Mouse (Mus musculus): Measurements from ENCODE around the gene Scn4b. TPM values are rescaled to one million over a fixed set of nuclear protein-coding genes. Genes with fewer than 3 reads are reported as not detected.

The Scn4b gene
- polyA plus RNA-seq, 1 experiment from 2014 or later: 0.09 TPM

DNA sequence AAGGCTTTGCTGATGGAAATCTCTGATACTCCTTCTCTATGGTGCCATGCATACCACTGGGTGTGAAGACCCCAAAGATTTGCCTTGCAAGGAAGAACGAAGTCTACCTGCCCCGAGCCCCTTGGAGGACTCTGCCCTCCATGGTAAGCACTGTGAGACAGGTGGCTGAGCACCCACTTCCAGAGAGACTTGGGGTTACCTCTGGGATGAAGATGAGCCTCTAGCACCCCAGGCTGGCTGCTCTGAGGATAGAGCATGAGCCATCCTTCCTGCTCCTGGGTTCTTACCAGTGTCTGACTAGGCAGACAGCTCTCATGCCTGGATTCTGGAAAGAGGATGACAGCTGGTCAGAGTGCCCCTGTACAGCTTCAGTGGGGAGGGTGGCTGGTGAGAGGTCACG lies 8.1 kb upstream of the Scn4b start:
- DNase-seq: no peak
- Histone ChIP-seq H3K27ac (no peak overlapping the region), H3K9ac (no peak overlapping the region), H3K4me3 (replicated peaks) (no peak overlapping the region), H3K4me2 (no peak overlapping the region), H3K36me3 (no peaks in the 10 kb centered on the region), H3K4me1 (replicated peaks) (no peaks in the 10 kb centered on the region; the same call in 1 of the 2 replicates), H3K9me3 (replicated peaks) (no peaks in the 10 kb centered on the region), H3K27me3 (peaks cover 13% of the 10 kb centered on the region)
- no peak for ATAC-seq (ENCODE audit: low read depth)
- WGBS (ENCODE audit: insufficient replicate concordance): 51% methylated on average over 3 of the region's 3 CpGs

DNA sequence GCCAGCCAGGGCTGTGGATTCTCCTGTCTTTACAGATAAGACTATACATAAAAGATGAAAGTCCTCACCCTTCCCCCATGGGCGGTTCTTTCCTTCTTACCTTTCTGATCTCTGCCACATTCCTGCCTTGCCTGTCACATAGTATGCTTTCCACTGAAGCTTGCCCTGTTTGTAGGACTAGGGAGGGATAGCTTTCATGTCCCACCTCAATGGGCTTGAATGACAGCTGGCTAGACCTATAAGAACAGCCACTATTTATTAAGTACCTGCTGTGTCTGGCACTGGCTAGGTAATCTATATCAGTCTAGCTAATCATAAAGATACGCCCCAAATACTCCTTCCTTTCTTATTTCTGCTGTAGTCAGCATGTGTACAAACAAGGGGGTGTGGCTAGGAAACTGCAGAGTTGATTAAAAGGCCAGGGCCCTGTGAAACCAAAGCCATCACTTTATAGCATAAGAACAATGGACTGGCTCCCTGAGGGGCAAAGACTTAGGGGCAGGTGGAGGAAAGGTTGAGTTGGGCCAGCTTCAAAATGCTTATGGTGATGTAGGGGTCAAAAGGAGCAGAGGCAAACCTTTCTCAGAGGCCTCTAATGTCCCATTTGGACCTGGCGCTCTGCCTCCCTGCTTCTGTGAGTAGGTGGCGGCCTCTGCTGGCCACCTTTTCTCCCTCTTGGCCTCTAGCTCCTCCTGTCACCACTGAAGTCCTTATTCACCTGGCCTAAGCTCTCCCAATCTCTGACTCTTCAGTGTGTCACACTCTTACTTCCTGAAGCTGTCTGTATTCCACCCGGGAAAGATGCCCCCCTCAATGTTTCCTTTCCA lies 4.5 kb upstream of the Scn4b start:
- peaks cover 49% of the 10 kb centered on the region for H3K27me3 ChIP-seq
- no peak overlapping the region for H3K27ac ChIP-seq
- H3K4me3 ChIP-seq (replicated peaks): no peak overlapping the region
- no peak for ATAC-seq (ENCODE audit: low read depth)
- no peak overlapping the region for H3K4me2 ChIP-seq
- H3K9ac ChIP-seq: no peak overlapping the region
- no peak for DNase-seq
- H3K4me1 ChIP-seq (replicated peaks): peaks cover 19% of the 10 kb centered on the region
- H3K36me3 ChIP-seq: no peaks in the 10 kb centered on the region
- H3K9me3 ChIP-seq (replicated peaks): no peaks in the 10 kb centered on the region
- WGBS (ENCODE audit: insufficient replicate concordance): 12% methylated on average over 5 of the region's 5 CpGs

DNA sequence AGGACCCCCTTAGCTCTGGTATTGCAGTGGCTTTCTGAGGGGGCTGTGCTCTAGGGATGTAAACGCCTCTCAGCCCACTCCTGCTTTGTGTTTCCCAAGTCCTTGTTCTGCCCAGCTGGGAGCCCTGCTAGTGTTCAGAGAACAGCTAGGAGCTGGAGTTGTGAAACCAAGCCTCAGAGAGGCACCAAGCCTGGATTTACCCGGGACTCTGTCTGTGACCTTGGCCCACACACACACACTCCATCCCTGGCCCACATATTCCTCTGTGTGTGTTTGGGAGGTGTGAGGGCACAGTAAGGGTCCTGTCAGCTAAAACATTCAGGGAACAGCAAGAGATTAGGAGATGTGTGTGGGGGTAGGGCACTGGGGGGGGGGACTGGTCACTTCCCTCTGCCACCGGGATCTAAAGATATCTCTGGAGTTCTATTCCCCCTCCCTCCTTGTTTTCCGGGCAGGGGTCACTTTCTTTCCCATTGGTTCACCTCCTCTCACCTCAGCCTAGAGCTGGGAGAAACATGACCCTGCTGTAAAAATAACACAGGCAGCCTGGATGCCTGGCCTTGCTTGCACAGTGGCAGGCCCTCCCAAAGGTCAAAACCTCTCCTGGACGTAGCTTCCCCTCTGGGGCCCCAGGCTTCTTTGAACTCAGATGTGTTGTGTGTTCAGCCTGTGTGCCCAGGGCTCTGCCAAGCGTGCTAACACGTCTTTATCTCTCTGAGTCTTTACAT lies 1.6 kb upstream of the Scn4b start:
- peaks cover 19% of the 10 kb centered on the region for H3K4me1 ChIP-seq (replicated peaks)
- 13% methylated on average over 7 of the region's 7 CpGs for WGBS (ENCODE audit: insufficient replicate concordance)
- no peaks in the 10 kb centered on the region for H3K36me3 ChIP-seq
- DNase-seq (peak; percentile 6), ATAC-seq (ENCODE audit: low read depth) (peak; percentile 79)
- H3K4me3 ChIP-seq (replicated peaks): no peak overlapping the region
- no peak overlapping the region for H3K9ac ChIP-seq
- no peak overlapping the region for H3K4me2 ChIP-seq
- H3K27me3 ChIP-seq: peaks cover 77% of the 10 kb centered on the region
- H3K9me3 ChIP-seq (replicated peaks): no peaks in the 10 kb centered on the region
- H3K27ac ChIP-seq: peak overlapping the region; percentile 68

DNA sequence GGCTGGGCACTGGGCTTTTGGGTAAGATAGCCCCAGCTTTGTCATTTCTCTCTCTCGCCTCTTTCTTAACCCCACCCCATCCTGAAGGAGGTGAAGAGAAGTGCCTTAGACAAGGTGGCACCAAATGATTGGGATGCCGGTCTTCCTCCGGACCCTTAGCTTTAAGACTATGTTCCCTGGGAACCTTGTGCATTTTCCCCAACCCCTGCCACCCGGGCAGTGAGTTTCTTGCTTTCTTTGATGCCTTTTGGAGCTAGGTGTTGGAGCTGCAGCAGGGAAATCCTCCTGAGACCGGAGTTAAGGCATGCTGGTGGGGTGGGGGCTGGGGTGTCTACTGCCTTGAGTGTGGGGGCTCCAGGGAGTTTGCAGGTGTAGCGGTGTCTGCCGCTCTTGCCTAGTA lies 887 bp downstream of the Scn4b start:
- peak overlapping the region; percentile 66 for H3K4me2 ChIP-seq
- no peak for ATAC-seq (ENCODE audit: low read depth)
- no peak overlapping the region for H3K9ac ChIP-seq
- H3K27ac ChIP-seq: no peak overlapping the region
- 8% methylated on average over 7 of the region's 7 CpGs for WGBS (ENCODE audit: insufficient replicate concordance)
- H3K4me1 ChIP-seq (replicated peaks): peaks cover 19% of the 10 kb centered on the region
- peak overlapping the region; percentile 49 for H3K4me3 ChIP-seq (replicated peaks)
- H3K9me3 ChIP-seq (replicated peaks): no peaks in the 10 kb centered on the region
- no peak for DNase-seq
- H3K36me3 ChIP-seq: no peaks in the 10 kb centered on the region
- peaks cover 96% of the 10 kb centered on the region for H3K27me3 ChIP-seq

DNA sequence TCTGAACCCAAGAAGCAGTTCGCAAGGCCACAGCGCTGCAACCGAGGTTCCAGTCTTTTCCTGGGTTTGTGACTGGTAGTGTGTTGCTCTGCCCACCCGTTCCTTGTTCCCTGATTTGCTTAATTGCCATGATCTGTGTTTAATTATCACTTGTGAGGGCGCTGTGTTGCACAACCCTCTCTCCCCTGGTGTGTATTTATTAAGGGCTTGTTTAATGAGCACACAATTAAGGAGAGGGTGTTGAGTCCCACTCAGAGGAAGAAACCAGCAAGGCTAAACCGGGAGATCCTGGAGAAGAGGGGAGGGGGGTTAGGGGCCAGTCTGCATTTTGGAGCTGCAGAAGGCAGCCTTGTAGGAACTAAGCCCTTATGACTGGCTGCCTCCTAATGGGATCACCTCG lies 2.8 kb downstream of the Scn4b start:
- H3K27me3 ChIP-seq: peaks cover 97% of the 10 kb centered on the region
- ATAC-seq (ENCODE audit: low read depth) (no peak), DNase-seq (no peak)
- no peak overlapping the region for H3K4me2 ChIP-seq
- no peaks in the 10 kb centered on the region for H3K36me3 ChIP-seq
- H3K9me3 ChIP-seq (replicated peaks): no peaks in the 10 kb centered on the region
- H3K9ac ChIP-seq: no peak overlapping the region
- no peak overlapping the region for H3K27ac ChIP-seq
- WGBS (ENCODE audit: insufficient replicate concordance): 43% methylated on average over 7 of the region's 7 CpGs
- peaks cover 14% of the 10 kb centered on the region for H3K4me1 ChIP-seq (replicated peaks)
- no peak overlapping the region for H3K4me3 ChIP-seq (replicated peaks)

DNA sequence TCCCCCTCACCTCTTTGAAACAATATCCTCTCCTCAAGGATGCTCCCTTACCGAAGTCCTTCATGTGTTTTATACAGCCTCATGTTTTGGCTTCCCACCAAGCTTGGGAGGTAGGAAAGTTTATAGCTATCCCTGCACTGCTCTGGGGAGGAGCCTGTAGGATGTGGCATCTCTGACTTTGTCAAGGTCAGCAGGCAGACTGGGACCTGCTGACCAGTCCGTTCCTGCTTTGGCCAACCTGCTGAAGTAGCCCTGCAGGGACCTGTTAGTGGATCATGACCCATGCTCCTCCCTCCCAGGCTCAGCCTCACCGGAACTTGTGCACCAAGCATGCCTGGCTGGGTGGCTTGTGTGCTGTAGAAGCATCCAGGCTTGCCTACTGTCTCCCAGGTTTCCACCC lies 4.5 kb downstream of the Scn4b start:
- Histone ChIP-seq H3K27me3 (peaks cover 96% of the 10 kb centered on the region), H3K9ac (no peak overlapping the region), H3K4me3 (replicated peaks) (no peak overlapping the region), H3K4me2 (no peak overlapping the region), H3K36me3 (no peaks in the 10 kb centered on the region), H3K9me3 (replicated peaks) (no peaks in the 10 kb centered on the region), H3K4me1 (replicated peaks) (peaks cover 7% of the 10 kb centered on the region; the same call in 1 of the 2 replicates), H3K27ac (no peak overlapping the region)
- DNase-seq: no peak
- 46% methylated on average over 3 of the region's 3 CpGs for WGBS (ENCODE audit: insufficient replicate concordance)
- no peak for ATAC-seq (ENCODE audit: low read depth)

DNA sequence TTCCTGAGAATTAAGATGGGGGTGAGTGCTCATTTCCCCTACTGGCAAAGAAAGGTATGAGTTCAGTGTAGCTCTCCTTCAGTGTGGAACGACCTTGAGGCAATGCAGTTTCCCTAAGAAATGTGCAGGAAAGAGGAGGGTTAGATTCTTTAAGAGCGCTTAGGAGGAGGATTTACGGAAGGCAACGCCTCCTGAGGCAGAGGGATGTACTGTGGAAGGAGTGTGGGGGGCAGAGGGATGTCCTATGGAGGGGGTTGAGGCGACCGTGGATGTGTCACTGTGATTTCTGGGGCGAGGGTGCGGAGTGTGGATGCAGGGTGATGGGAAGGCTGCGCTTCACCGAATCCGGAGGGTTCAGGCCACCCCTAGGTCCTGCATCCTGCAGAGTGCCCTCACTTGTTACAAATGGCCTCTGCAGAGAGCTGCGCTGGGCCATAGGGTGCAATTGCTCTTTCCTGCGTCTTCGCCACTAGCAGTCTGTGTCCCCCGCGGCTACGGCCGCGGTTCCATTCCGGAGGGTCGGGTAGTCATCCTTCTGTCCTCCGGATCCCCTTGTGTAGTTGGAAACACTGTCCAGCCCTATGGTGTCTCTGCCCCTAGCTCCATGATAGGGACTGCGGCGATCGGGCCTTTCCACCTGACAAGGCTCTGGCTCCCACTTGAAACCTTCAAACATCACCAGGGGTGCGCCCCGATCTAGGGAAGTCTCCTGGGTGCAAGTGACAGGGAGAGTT lies 7.5 kb downstream of the Scn4b start:
- DNase-seq (no peak), ATAC-seq (ENCODE audit: low read depth) (no peak)
- H3K4me3 ChIP-seq (replicated peaks): peak overlapping the region; percentile 29; the same call in 1 of the 2 replicates
- peak overlapping the region; percentile 48 for H3K4me2 ChIP-seq
- H3K27me3 ChIP-seq: peaks cover 85% of the 10 kb centered on the region
- H3K4me1 ChIP-seq (replicated peaks): peaks cover 2% of the 10 kb centered on the region; the same call in 1 of the 2 replicates
- WGBS (ENCODE audit: insufficient replicate concordance): 11% methylated on average over 27 of the region's 27 CpGs
- no peaks in the 10 kb centered on the region for H3K36me3 ChIP-seq
- no peak overlapping the region for H3K9ac ChIP-seq
- H3K27ac ChIP-seq: no peak overlapping the region
- no peaks in the 10 kb centered on the region for H3K9me3 ChIP-seq (replicated peaks)

DNA sequence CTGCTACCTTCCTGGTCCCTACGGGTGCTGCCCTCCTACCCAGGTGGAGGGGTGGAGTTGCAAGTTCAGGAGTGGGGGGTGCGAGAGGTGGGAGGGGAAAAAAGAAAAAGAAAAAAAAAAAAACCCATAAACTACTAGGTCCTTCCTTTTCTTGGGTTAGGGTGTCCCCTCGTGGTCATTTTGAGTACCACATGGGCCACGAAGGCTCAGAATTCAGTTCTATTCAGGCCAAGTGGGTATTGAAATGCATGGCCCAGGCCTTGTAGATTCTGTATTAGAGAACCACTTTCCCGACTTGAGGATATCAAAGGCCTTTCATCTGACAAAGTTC lies 8.0 kb downstream of the Scn4b start:
- peaks cover 2% of the 10 kb centered on the region; the same call in 1 of the 2 replicates for H3K4me1 ChIP-seq (replicated peaks)
- DNase-seq: no peak
- H3K27ac ChIP-seq: no peak overlapping the region
- peaks cover 84% of the 10 kb centered on the region for H3K27me3 ChIP-seq
- no peaks in the 10 kb centered on the region for H3K9me3 ChIP-seq (replicated peaks)
- peak overlapping the region; percentile 48 for H3K4me2 ChIP-seq
- H3K36me3 ChIP-seq: no peaks in the 10 kb centered on the region
- no peak overlapping the region for H3K9ac ChIP-seq
- ATAC-seq (ENCODE audit: low read depth): no peak
- H3K4me3 ChIP-seq (replicated peaks): peak overlapping the region; percentile 29; the same call in 1 of the 2 replicates
- 0% methylated on average over 5 of the region's 5 CpGs for WGBS (ENCODE audit: insufficient replicate concordance)

DNA sequence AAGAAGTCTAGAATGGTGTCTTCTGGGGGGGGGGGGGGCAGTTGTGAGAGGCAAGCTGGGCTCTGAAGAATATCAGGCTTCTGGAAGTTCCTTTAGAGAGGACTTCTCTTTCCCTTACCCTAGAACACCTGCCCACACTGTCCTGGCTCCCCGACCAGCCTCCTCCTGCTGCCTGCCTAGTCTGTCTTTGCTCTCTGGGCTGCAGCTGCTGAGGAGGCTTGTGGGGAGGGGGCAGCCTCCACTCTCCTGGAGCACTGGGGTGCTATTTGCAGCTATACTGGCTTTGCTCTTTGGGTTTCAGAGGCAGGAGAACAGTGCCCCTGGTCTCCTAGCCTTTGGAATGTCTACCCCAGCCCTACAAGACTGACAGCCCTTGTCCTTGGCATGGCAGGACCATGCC lies 12.7 kb downstream of the Scn4b start:
- DNase-seq (no peak), ATAC-seq (ENCODE audit: low read depth) (no peak)
- 41% methylated on average over 1 of the region's 1 CpGs for WGBS (ENCODE audit: insufficient replicate concordance)
- no peak overlapping the region for H3K4me2 ChIP-seq
- no peaks in the 10 kb centered on the region for H3K9me3 ChIP-seq (replicated peaks)
- H3K4me3 ChIP-seq (replicated peaks): no peak overlapping the region
- H3K27me3 ChIP-seq: peaks cover 43% of the 10 kb centered on the region
- no peak overlapping the region for H3K9ac ChIP-seq
- H3K4me1 ChIP-seq (replicated peaks): no peaks in the 10 kb centered on the region
- H3K27ac ChIP-seq: no peak overlapping the region
- no peaks in the 10 kb centered on the region for H3K36me3 ChIP-seq

DNA sequence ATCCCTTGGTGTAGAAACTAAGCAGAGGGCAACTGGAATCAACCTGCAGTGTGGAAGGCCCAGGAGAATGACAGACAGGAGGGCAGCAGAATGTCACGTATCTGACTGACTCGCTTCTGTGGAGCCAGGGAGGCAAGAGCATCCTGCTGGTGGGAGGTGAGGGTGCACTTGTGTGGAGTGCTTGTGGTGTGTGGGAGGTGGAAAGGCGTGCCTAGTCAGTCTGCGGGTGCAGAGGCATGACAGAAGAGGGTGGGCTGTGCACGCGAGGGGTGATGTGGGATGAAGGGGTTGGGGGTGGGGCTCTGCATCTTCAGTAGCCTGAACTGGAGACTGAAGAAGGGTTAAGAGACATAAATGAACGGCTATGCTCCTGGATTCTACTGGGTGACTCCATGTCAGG lies 15.2 kb downstream of the Scn4b start:
- DNase-seq: no peak
- H3K4me3 ChIP-seq (replicated peaks): no peak overlapping the region
- H3K36me3 ChIP-seq: no peaks in the 10 kb centered on the region
- ATAC-seq (ENCODE audit: low read depth): no peak
- peaks cover 20% of the 10 kb centered on the region for H3K27me3 ChIP-seq
- H3K27ac ChIP-seq: no peak overlapping the region
- H3K4me2 ChIP-seq: no peak overlapping the region
- no peak overlapping the region for H3K9ac ChIP-seq
- H3K9me3 ChIP-seq (replicated peaks): no peaks in the 10 kb centered on the region
- H3K4me1 ChIP-seq (replicated peaks): no peaks in the 10 kb centered on the region
- 52% methylated on average over 7 of the region's 7 CpGs for WGBS (ENCODE audit: insufficient replicate concordance)

DNA sequence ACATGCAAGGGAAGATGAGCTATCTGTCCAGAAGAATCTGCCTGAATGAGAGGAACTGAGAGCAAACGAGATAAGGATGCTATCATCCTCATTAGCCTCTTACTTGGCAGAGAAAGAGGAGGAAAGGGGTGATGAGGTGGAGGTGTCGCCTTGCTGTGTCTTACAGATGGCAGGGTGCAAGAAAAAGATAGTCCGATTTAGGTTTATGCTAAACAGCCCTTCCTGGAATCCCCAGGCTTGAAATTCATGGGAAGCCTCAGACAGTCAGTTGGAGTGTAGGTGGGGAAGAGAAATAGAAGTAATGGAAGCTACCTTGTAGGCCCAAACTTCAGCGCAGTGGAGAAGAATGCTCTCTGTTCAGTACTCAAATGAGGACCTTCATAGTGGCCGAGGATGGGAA lies 29.7 kb downstream of the Scn4b start:
- 42% methylated on average over 5 of the region's 5 CpGs for WGBS (ENCODE audit: insufficient replicate concordance)
- no peak for ATAC-seq (ENCODE audit: low read depth)
- H3K9me3 ChIP-seq (replicated peaks): 0 out of 2 replicates have a peak, but pooled peaks cover 5% of the 10 kb centered on the region
- H3K4me3 ChIP-seq (replicated peaks): no peak overlapping the region
- H3K27me3 ChIP-seq: no peaks in the 10 kb centered on the region
- no peaks in the 10 kb centered on the region for H3K4me1 ChIP-seq (replicated peaks)
- no peaks in the 10 kb centered on the region for H3K36me3 ChIP-seq
- no peak overlapping the region for H3K4me2 ChIP-seq
- no peak overlapping the region for H3K9ac ChIP-seq
- no peak for DNase-seq
- H3K27ac ChIP-seq: no peak overlapping the region
